Mouse (Mus musculus): ENCODE data around the gene Plod2.

Gene Plod2

DNA sequence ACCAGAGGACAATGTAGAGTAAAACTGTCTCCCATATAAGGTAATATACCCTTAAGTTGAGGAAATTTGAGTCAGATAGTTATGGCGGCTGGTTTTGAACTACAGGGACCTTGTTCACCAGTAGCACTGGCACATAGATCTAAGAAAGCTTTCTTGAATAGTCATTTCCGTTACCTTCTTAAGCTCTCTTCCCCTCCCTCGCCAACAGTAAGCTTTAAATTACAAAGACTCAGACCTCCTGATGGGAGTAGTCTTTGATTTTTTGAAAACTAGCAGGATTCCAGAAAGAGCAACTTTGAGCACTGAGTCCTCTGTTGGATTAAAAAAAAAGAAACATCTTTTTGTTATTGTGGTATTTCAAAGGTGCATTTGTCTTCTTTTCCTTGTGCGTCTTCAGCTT is 61.5 kb downstream of the Plod2 start:
- no peak for DNase-seq

GRCm38 (mm10) chr9:92610628-92611267 is 68.7 kb downstream of the Plod2 start:
- DNase-seq: peak; percentile 46

- no peak for DNase-seq
Measured at GRCm38 (mm10) chr9:92612641-92613040, 70.6 kb downstream of the Plod2 start.

- no peak for DNase-seq
Measured at GRCm38 (mm10) chr9:92613206-92613605, 71.2 kb downstream of the Plod2 start.

GRCm38 (mm10) chr9:92616418-92616817 is 74.4 kb downstream of the Plod2 start:
- no peak for DNase-seq

DNA sequence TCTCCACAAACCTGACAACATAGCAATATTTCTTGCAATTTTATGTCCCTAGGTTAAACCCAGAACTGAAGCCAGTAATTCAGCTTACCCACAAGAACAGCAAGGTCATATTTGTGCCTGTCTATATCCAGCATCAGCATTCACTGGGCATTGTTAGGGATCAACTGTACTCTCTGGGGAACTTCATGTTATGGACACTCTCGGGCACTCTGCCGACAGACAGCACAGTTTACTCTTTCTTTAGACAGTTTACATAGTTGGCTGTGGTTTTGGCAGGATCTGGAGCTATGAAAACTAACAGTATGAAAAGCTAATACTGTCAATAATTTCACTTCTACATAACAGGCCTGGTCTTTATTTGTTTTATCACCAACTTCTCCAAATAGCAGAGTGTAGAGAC is 75.4 kb downstream of the Plod2 start:
- DNase-seq: no peak

GRCm38 (mm10) chr9:92620088-92620487 is 78.1 kb downstream of the Plod2 start:
- no peak for DNase-seq

DNA sequence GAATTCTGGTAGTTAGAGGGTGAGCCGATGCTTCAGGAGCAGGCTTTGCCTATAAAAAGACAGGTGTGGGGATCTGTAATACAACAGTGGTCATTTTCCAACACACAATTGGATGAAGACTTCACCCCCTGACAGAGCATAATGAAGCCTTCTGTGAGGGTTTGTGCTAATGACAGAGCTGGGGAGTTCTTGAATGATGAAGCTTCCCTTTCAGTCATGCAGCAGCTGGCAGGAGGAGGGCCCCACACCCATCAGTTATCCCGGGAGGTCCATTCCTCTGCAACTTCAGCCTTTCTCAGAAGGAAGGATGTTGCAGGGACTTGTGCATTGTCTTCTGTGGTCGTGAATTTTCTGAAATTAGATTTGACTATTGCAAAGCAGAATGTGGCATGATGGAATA is 79.2 kb downstream of the Plod2 start:
- DNase-seq: no peak

DNA sequence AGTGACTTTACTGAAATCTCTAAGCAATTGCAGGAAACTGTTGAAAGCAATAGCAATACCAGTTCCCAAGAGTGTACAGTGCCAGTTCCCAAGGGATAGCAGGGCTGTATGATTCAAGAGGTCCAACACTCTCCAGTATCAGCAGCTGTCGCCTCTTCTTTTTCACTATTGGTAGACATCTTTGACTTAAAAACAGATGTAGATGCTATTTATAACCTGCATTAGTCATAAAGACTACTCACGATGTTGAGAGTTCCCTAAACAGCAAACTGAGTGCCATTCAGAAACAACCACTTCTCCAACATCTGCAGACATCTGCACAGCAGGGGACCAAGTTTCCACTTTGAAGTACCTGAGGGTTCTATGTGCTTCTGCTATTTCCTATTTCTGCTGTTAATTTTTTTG is 79.9 kb downstream of the Plod2 start:
- no peak for DNase-seq

DNA sequence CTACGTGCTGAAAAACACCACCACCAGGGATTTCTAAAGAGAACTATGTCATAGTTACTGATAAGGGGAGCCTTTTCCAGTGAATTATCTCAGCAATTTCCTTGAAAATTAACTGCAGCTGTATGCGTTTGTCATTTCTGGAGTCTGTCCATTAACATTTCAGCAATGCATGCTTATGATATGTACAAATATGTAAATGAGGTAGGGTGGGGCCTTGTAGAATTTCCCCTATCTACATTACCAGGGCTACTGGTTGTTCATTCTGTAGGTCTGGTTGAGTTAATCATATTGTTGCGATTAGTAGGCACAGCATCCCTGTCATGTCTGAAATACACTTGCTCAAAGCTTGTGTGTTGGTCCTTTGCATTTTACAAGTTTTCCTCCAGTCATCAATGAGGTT is 92.8 kb downstream of the Plod2 start:
- no peak for DNase-seq

- no peak for DNase-seq
Measured at GRCm38 (mm10) chr9:92639200-92639897, 97.3 kb downstream of the Plod2 start.

DNA sequence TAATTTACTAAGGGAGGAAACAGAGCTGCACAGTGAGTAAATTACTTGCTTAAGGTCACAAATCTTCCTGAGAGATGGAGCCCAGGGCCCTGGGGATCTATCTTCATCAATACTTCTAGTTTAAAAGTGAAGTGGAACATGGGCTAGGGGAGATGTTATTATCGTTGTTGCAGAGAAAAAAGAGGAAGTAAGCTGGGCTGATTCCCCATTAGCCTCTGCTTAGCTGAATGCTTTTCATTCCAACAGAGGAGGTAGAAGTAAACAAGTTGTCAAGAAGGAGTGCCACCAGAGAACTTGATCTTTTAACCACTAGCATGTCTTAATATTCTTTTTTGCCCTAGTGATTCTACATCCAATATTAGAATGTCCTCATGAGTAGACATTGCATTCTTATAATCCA is 99.7 kb downstream of the Plod2 start:
- no peak for DNase-seq
